Mouse (Mus musculus): ENCODE measurements around the gene Ulk3. TPM values are rescaled to one million over a fixed set of nuclear protein-coding genes. Genes with fewer than 3 reads are reported as not detected.
A peak's percentile ranks its signal among the peaks of the same experiment; 100 is the strongest.

Gene Ulk3
- total RNA-seq, 2 experiments from 2014 or later: 0.98 to 3.4 TPM

DNA sequence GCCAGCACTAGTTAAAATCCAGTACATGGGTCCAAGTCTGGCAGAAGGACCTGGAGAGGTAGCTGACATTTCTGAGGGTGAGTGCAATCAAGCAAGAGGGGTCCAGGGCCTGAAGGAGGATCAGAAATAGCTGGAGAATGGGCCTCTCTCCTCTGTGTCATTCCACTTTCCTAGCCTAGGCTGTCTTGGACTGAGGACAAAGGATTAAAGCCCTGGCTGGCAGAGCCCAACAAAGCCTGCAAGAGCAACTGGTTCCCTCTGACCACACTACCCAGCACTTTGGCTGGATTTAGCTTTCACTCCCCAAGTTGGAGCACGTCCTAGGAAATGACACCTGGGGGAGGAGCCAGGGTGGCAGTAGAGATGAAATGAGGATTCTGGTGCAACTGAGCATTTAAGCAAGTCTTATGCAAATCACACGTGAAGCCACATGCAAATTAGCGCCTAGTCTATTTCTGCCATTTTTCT, 21.1 kb downstream of the Ulk3 start:
- ATAC-seq (replicated peaks; ENCODE audit: low FRiP score, poor library complexity, severe bottlenecking): no peak

- no peak for ATAC-seq (replicated peaks; ENCODE audit: low FRiP score, poor library complexity, severe bottlenecking)
Observed at GRCm38 (mm10) chr9:57612587-57612986, 23.3 kb downstream of the Ulk3 start.

- ATAC-seq (replicated peaks; ENCODE audit: low FRiP score, poor library complexity, severe bottlenecking): no peak
Observed at GRCm38 (mm10) chr9:57613975-57614374, 24.7 kb downstream of the Ulk3 start.

GRCm38 (mm10) chr9:57614786-57615185, 25.5 kb downstream of the Ulk3 start:
- ATAC-seq (replicated peaks; ENCODE audit: low FRiP score, poor library complexity, severe bottlenecking): no peak

GRCm38 (mm10) chr9:57617556-57618169, 28.4 kb downstream of the Ulk3 start:
- no peak for ATAC-seq (replicated peaks; ENCODE audit: low FRiP score, poor library complexity, severe bottlenecking)

DNA sequence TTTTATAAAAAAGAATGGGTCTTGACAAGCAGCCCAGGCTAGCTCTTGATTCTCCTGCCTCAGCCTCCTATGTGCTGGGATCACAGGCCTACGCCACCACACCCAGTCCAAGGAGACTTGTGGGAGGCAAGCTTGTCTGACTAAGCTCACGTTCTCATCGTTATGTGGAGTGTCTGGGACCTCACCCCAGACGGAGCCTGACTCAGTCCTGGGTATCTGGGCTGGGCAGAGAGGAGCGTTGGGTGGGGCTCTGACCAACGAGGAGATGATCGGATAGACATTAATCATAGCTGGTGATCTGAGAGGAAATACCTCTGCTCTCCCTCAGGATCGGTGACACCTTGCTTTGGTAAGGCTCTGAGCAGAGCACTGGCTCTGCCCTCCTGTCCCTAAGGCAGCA, 29.6 kb downstream of the Ulk3 start:
- no peak for ATAC-seq (replicated peaks; ENCODE audit: low FRiP score, poor library complexity, severe bottlenecking)

- no peak for ATAC-seq (replicated peaks; ENCODE audit: low FRiP score, poor library complexity, severe bottlenecking)
Observed at GRCm38 (mm10) chr9:57620674-57621073, 31.4 kb downstream of the Ulk3 start, which contains the start of gene Lman1l. Lman1l (minus strand) TSS chr9:57620774.

GRCm38 (mm10) chr9:57624295-57624694, 35.0 kb downstream of the Ulk3 start:
- ATAC-seq (replicated peaks; ENCODE audit: low FRiP score, poor library complexity, severe bottlenecking): no peak

DNA sequence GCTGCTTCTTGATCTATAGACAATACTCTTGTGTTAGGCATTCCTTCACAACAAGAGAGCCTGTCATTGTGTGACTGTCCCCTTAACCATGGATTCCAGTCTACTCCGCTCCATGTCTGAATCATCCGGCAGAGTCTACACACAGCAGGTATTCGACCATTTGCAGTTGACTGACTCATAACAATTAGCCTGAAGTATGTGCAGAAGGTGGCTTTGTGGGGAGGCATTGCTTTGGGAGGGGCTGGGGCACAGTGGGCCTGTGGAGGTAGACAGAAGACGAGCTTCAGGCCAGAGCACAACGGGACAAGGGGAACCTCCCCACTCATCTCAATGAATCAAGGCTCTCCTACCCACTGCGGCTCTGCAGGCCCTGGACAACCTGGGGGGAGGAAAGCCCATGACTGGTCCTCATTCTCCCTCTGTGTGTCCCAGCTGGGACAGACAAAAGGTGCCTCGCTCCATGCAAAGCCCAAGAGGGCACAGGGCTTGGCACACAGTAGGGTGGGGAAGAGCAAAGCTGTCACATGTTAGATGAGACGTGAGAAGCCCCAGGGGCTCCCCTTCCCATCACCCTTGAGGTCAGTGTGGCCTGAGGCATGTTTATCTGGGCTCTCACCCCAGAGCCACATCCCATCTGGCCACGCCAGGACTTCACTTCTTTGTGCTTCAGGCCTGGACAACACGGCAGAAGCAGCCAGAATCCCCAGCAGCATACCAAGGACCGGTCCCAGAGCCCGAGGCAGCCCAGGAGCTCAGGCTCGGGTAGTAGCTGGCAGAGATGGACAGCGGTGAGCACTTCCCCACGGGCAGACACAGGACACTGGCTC, 36.6 kb downstream of the Ulk3 start:
- no peak for ATAC-seq (replicated peaks; ENCODE audit: low FRiP score, poor library complexity, severe bottlenecking)

- ATAC-seq (replicated peaks; ENCODE audit: low FRiP score, poor library complexity, severe bottlenecking): no peak
Observed at GRCm38 (mm10) chr9:57627191-57627590, 37.9 kb downstream of the Ulk3 start.

DNA sequence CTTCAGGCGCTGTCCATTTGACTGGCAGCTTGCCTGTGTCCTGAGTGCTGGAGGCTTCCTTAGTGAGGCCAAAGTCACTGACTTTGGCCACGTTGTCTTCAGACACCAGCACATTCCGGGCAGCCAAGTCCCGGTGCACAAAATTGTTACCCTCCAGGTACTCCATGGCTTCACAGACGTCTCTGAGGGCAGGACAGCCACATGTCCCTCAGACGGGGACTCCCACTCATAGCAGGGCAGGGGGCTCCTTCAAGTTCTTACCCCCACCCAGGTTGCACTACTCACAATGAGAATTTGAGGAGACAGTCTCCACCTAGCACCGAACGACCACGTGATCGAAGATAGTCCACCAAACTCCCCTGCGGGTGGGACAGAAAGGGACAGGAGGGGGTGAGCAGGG, 38.6 kb downstream of the Ulk3 start:
- no peak for ATAC-seq (replicated peaks; ENCODE audit: low FRiP score, poor library complexity, severe bottlenecking)

- ATAC-seq (replicated peaks; ENCODE audit: low FRiP score, poor library complexity, severe bottlenecking): no peak
Observed at GRCm38 (mm10) chr9:57628717-57629116, 39.5 kb downstream of the Ulk3 start.

- peak; percentile 62 for ATAC-seq (replicated peaks; ENCODE audit: low FRiP score, poor library complexity, severe bottlenecking)
Observed at GRCm38 (mm10) chr9:57629118-57629874, 40.0 kb downstream of the Ulk3 start.

GRCm38 (mm10) chr9:57633481-57634024, 44.3 kb downstream of the Ulk3 start:
- ATAC-seq (replicated peaks; ENCODE audit: low FRiP score, poor library complexity, severe bottlenecking): peak; percentile 65

- no peak for ATAC-seq (replicated peaks; ENCODE audit: low FRiP score, poor library complexity, severe bottlenecking)
Observed at GRCm38 (mm10) chr9:57637272-57637671, 48.0 kb downstream of the Ulk3 start.

- ATAC-seq (replicated peaks; ENCODE audit: low FRiP score, poor library complexity, severe bottlenecking): no peak
Observed at GRCm38 (mm10) chr9:57637741-57638322, 48.6 kb downstream of the Ulk3 start.

- peak; percentile 81 for ATAC-seq (replicated peaks; ENCODE audit: low FRiP score, poor library complexity, severe bottlenecking)
Observed at GRCm38 (mm10) chr9:57638651-57639459, 49.6 kb downstream of the Ulk3 start.

GRCm38 (mm10) chr9:57639661-57640328, 50.5 kb downstream of the Ulk3 start:
- ATAC-seq (replicated peaks; ENCODE audit: low FRiP score, poor library complexity, severe bottlenecking): no peak
